Mouse (Mus musculus): ENCODE results near the gene Ddx59. TPM values are rescaled to one million over a fixed set of nuclear protein-coding genes. Genes with fewer than 3 reads are reported as not detected.

Gene Ddx59
- polyA plus RNA-seq, 1 experiment from 2014 or later = 17.1 TPM

DNA sequence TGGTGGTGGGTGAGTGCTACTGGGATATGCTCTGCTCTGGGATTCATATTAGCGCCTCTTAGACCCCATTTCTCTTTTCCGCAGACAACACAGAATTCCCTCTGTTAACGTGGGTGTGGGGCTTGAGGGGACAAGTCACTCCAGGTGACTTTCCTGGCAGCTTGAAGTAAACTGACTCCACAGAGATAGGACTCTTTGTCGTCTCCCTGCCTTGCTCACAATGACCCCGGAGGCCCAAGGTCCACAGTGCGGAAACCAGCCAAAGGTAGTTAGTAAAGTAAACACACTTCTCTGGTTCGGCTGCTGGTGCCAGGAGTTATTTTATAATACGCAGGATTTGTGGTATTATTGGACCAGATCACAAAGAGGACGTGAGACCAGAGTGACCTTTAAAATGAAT lies 27.7 kb downstream of the Ddx59 start:
- no peak overlapping the region for H3K27ac ChIP-seq (ENCODE audit: low read depth, low read length)
- no peaks in the 10 kb centered on the region for H3K36me3 ChIP-seq (ENCODE audit: control insufficient read depth, insufficient read depth, low read length)

GRCm38 (mm10) chr1:136444555-136445255 lies 29.6 kb downstream of the Ddx59 start:
- Histone ChIP-seq H3K9me3 (ENCODE audit: control insufficient read depth, low read length) (no peaks in the 10 kb centered on the region), H3K27me3 (ENCODE audit: control insufficient read depth, insufficient read depth, low read length) (no peaks in the 10 kb centered on the region), H3K4me3 (ENCODE audit: low read depth, low read length) (no peak overlapping the region), H3K4me1 (ENCODE audit: control insufficient read depth, insufficient read depth, low read length) (no peaks in the 10 kb centered on the region), H3K9ac (replicated peaks; ENCODE audit: low read depth, low read length) (no peak overlapping the region), H3K4me2 (ENCODE audit: low read depth, low read length) (no peak overlapping the region), H3K36me3 (ENCODE audit: control insufficient read depth, insufficient read depth, low read length) (no peaks in the 10 kb centered on the region), H3K27ac (ENCODE audit: low read depth, low read length) (no peak overlapping the region)
- ATAC-seq (ENCODE audit: low read depth) = no peak
- WGBS = 88% methylated on average over 12 of the region's 12 CpGs

More for the DNA sequence above, 27.7 kb downstream of the Ddx59 start:
- no peak overlapping the region for H3K4me2 ChIP-seq (ENCODE audit: low read depth, low read length)
- no peaks in the 10 kb centered on the region for H3K9me3 ChIP-seq (ENCODE audit: control insufficient read depth, low read length)
- no peak overlapping the region for H3K4me3 ChIP-seq (ENCODE audit: low read depth, low read length)
- H3K27me3 ChIP-seq (ENCODE audit: control insufficient read depth, insufficient read depth, low read length) = no peaks in the 10 kb centered on the region
- no peak overlapping the region for H3K9ac ChIP-seq (replicated peaks; ENCODE audit: low read depth, low read length)
- ATAC-seq (ENCODE audit: low read depth) = no peak
- no peaks in the 10 kb centered on the region for H3K4me1 ChIP-seq (ENCODE audit: control insufficient read depth, insufficient read depth, low read length)
- 76% methylated on average over 9 of the region's 9 CpGs for WGBS

DNA sequence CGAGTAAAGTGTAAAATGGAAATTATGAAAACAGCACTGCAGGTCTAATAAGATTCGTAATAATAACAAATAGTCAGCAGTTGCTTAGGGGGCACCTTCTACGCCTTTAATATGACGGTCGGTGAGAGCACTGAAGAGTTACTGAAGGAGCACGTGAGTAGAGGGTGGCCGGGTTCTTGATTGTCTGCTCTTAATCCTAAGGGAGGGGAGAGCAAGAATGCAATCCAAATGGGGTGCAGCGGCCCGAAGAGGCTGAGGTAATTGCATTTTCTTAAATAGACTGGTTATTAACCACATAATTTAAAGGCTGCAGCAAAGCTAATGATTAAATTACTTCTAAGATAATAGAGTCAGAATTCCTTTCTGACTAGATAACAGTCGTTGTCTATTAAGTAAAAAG lies 31.9 kb downstream of the Ddx59 start:
- Histone ChIP-seq H3K36me3 (ENCODE audit: control insufficient read depth, insufficient read depth, low read length) (no peaks in the 10 kb centered on the region), H3K4me1 (ENCODE audit: control insufficient read depth, insufficient read depth, low read length) (no peaks in the 10 kb centered on the region), H3K4me3 (ENCODE audit: low read depth, low read length) (no peak overlapping the region), H3K9me3 (ENCODE audit: control insufficient read depth, low read length) (no peaks in the 10 kb centered on the region), H3K4me2 (ENCODE audit: low read depth, low read length) (no peak overlapping the region), H3K27ac (ENCODE audit: low read depth, low read length) (no peak overlapping the region), H3K27me3 (ENCODE audit: control insufficient read depth, insufficient read depth, low read length) (no peaks in the 10 kb centered on the region), H3K9ac (replicated peaks; ENCODE audit: low read depth, low read length) (no peak overlapping the region)
- 62% methylated on average over 10 of the region's 10 CpGs for WGBS
- ATAC-seq (ENCODE audit: low read depth) = no peak

DNA sequence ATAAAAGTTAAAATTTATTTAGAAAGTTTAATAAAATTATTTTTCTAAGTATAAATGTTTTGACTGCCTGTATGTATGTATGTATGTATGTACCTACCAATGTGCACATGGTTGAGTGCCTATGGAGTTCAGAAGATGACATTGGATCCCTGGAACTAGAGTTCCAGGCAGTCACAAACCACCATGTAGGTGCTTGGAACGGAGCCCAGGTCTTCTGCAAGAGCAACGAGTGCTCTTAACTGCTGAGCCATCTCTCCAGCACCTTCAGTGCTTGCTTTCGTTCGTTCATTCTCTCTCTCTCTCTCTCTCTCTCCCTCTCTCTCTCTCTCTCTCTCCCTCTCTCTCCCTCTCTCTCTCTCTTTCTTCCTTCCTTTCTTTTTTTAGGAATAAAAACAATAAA lies 32.3 kb downstream of the Ddx59 start:
- WGBS = 74% methylated on average over 4 of the region's 4 CpGs
- Histone ChIP-seq H3K9ac (replicated peaks; ENCODE audit: low read depth, low read length) (no peak overlapping the region), H3K4me1 (ENCODE audit: control insufficient read depth, insufficient read depth, low read length) (no peaks in the 10 kb centered on the region), H3K9me3 (ENCODE audit: control insufficient read depth, low read length) (no peaks in the 10 kb centered on the region), H3K27me3 (ENCODE audit: control insufficient read depth, insufficient read depth, low read length) (no peaks in the 10 kb centered on the region), H3K4me3 (ENCODE audit: low read depth, low read length) (no peak overlapping the region), H3K36me3 (ENCODE audit: control insufficient read depth, insufficient read depth, low read length) (no peaks in the 10 kb centered on the region), H3K27ac (ENCODE audit: low read depth, low read length) (no peak overlapping the region), H3K4me2 (ENCODE audit: low read depth, low read length) (no peak overlapping the region)
- ATAC-seq (ENCODE audit: low read depth) = no peak

DNA sequence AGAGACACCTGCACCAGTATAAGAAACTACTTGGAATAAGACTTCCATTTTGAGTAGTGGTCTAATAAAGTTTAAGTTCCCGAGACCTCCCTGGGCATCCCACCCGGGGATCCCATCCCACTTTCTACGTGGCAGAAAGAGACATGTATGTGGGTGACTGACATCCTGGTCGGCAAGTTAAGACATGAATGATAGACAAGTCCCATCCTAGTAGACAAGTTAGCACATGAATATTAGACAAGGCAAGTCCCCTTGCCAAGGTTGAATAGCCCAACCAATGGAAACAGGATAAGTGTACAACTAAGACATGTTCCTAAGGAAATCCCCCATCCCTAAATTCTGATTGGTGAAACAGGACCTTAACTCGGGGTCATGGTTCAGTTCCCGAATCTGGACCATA lies 34.5 kb downstream of the Ddx59 start:
- no peak overlapping the region for H3K4me3 ChIP-seq (ENCODE audit: low read depth, low read length)
- no peak for ATAC-seq (ENCODE audit: low read depth)
- H3K27me3 ChIP-seq (ENCODE audit: control insufficient read depth, insufficient read depth, low read length) = no peaks in the 10 kb centered on the region
- no peaks in the 10 kb centered on the region for H3K36me3 ChIP-seq (ENCODE audit: control insufficient read depth, insufficient read depth, low read length)
- H3K9ac ChIP-seq (replicated peaks; ENCODE audit: low read depth, low read length) = no peak overlapping the region
- no peaks in the 10 kb centered on the region for H3K9me3 ChIP-seq (ENCODE audit: control insufficient read depth, low read length)
- no peak overlapping the region for H3K4me2 ChIP-seq (ENCODE audit: low read depth, low read length)
- no peak overlapping the region for H3K27ac ChIP-seq (ENCODE audit: low read depth, low read length)
- no peaks in the 10 kb centered on the region for H3K4me1 ChIP-seq (ENCODE audit: control insufficient read depth, insufficient read depth, low read length)
- WGBS = 91% methylated on average over 6 of the region's 6 CpGs

DNA sequence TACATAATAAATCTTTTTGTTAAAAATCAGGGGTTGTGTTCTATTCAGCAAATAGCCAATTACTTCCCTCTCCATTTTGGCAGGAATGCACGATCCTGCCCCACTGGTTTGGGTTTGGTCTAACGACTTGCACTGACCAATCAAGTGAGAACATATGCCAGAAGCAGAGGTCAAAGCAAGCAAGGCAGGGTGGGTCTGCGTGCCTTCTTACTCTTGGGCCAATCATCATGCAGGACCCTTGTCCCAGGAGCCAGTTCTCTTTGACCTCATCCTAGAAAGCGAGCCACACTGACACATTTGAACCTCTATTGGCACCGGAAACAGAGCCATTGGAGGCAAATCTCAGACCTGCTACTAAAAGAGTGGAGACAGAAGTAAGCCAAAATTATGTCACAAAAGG lies 35.1 kb downstream of the Ddx59 start:
- H3K36me3 ChIP-seq (ENCODE audit: control insufficient read depth, insufficient read depth, low read length) = no peaks in the 10 kb centered on the region
- no peaks in the 10 kb centered on the region for H3K4me1 ChIP-seq (ENCODE audit: control insufficient read depth, insufficient read depth, low read length)
- no peaks in the 10 kb centered on the region for H3K9me3 ChIP-seq (ENCODE audit: control insufficient read depth, low read length)
- no peak overlapping the region for H3K27ac ChIP-seq (ENCODE audit: low read depth, low read length)
- 88% methylated on average over 5 of the region's 5 CpGs for WGBS
- H3K4me2 ChIP-seq (ENCODE audit: low read depth, low read length) = no peak overlapping the region
- H3K27me3 ChIP-seq (ENCODE audit: control insufficient read depth, insufficient read depth, low read length) = no peaks in the 10 kb centered on the region
- H3K9ac ChIP-seq (replicated peaks; ENCODE audit: low read depth, low read length) = no peak overlapping the region
- no peak for ATAC-seq (ENCODE audit: low read depth)
- no peak overlapping the region for H3K4me3 ChIP-seq (ENCODE audit: low read depth, low read length)

GRCm38 (mm10) chr1:136452421-136452820 lies 37.4 kb downstream of the Ddx59 start:
- 67% methylated on average over 5 of the region's 5 CpGs for WGBS
- H3K4me2 ChIP-seq (ENCODE audit: low read depth, low read length) = no peak overlapping the region
- H3K9me3 ChIP-seq (ENCODE audit: control insufficient read depth, low read length) = no peaks in the 10 kb centered on the region
- H3K27ac ChIP-seq (ENCODE audit: low read depth, low read length) = no peak overlapping the region
- H3K9ac ChIP-seq (replicated peaks; ENCODE audit: low read depth, low read length) = no peak overlapping the region
- H3K4me1 ChIP-seq (ENCODE audit: control insufficient read depth, insufficient read depth, low read length) = no peaks in the 10 kb centered on the region
- H3K4me3 ChIP-seq (ENCODE audit: low read depth, low read length) = no peak overlapping the region
- no peaks in the 10 kb centered on the region for H3K36me3 ChIP-seq (ENCODE audit: control insufficient read depth, insufficient read depth, low read length)
- ATAC-seq (ENCODE audit: low read depth) = no peak
- no peaks in the 10 kb centered on the region for H3K27me3 ChIP-seq (ENCODE audit: control insufficient read depth, insufficient read depth, low read length)

DNA sequence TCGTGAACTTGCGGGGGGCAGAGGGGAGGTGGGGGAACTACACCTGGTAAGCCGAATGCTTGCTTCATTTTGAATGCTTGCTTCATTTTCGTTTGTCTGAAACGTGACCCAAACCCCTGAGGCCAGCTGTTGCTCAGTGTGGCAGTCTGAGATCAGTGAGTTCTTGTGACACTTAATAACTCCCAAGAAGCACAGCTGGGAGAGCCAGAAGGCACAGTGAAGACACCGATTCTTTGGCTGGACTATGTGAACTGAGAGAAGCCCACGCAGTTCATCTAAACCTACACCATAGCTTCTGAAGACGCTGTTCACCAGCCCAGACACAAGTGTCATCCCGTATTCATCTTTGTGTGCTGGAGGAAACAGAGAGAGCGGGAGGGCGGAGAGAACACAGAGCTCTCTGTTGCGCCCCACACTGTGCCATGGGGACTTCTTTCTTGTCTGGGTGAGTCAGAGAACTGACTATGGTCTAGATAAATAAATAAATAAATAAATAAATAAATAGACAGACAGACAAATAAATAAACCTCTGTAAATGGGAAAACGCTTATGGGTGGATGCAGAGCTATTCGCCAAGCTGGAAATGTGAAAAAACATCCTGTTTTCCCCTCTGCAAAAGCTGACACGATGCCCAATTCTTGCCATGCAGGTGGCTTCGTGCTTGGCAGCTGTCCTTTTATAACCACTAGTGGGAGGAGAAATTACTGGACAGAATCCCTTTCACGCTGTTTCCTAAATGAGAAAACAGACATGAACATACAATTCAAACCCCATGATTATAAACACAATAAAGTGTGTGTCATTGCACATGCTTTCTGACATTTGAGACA lies 40.9 kb downstream of the Ddx59 start:
- Histone ChIP-seq H3K9ac (replicated peaks; ENCODE audit: low read depth, low read length) (no peak overlapping the region), H3K9me3 (ENCODE audit: control insufficient read depth, low read length) (no peaks in the 10 kb centered on the region), H3K27me3 (ENCODE audit: control insufficient read depth, insufficient read depth, low read length) (no peaks in the 10 kb centered on the region), H3K4me3 (ENCODE audit: low read depth, low read length) (no peak overlapping the region), H3K27ac (ENCODE audit: low read depth, low read length) (no peak overlapping the region), H3K4me1 (ENCODE audit: control insufficient read depth, insufficient read depth, low read length) (no peaks in the 10 kb centered on the region), H3K4me2 (ENCODE audit: low read depth, low read length) (no peak overlapping the region), H3K36me3 (ENCODE audit: control insufficient read depth, insufficient read depth, low read length) (no peaks in the 10 kb centered on the region)
- 75% methylated on average over 17 of the region's 17 CpGs for WGBS
- no peak for ATAC-seq (ENCODE audit: low read depth)

DNA sequence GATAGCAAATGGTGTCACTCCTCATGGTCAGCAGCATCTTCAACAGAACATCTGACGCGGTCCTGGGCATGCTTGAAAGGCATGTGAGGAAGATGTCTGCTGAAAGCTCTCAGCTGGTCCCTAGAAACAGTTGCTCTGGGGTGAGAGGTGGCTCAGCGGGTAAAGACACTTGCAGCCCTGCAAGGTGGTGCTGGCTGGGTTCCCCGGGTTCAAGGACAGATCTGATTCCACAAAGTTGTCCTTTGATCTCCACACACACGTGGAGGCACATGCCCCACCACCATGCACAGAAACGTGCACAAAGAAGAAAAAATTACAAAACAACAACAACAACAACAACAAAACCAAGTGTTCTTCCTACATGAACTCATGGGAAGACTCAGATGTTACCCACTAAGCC lies 41.7 kb downstream of the Ddx59 start:
- H3K9ac ChIP-seq (replicated peaks; ENCODE audit: low read depth, low read length) = no peak overlapping the region
- H3K9me3 ChIP-seq (ENCODE audit: control insufficient read depth, low read length) = no peaks in the 10 kb centered on the region
- H3K27ac ChIP-seq (ENCODE audit: low read depth, low read length) = no peak overlapping the region
- no peak overlapping the region for H3K4me3 ChIP-seq (ENCODE audit: low read depth, low read length)
- 87% methylated on average over 6 of the region's 6 CpGs for WGBS
- H3K36me3 ChIP-seq (ENCODE audit: control insufficient read depth, insufficient read depth, low read length) = no peaks in the 10 kb centered on the region
- H3K4me2 ChIP-seq (ENCODE audit: low read depth, low read length) = no peak overlapping the region
- no peak for ATAC-seq (ENCODE audit: low read depth)
- H3K4me1 ChIP-seq (ENCODE audit: control insufficient read depth, insufficient read depth, low read length) = no peaks in the 10 kb centered on the region
- no peaks in the 10 kb centered on the region for H3K27me3 ChIP-seq (ENCODE audit: control insufficient read depth, insufficient read depth, low read length)

Data from neural tube, embryonic 14.5 days (tissue).